Mouse (Mus musculus) CH12.LX (cell line): Measurements from ENCODE around the gene Cyp2t4. TPM values are rescaled to one million over a fixed set of nuclear protein-coding genes. Genes with fewer than 3 reads are reported as not detected.
A peak's percentile ranks its signal among the peaks of the same experiment; 100 is the strongest.

Source experiments
- DNase-seq: peaks from one replicate; pipeline ENCODE4 v3.0.0-alpha.2; 2013; ENCODE audit errors: extremely low read depth
- H3K27ac ChIP-seq: 2 replicates; pipeline ENCODE4 v1.5.1; 2012; ENCODE audit warnings: low read depth, mild to moderate bottlenecking, control low read depth, moderate library complexity; ENCODE audit not compliant: insufficient read depth
- H3K27me3 ChIP-seq: replicated peaks from 2 replicates; pipeline ENCODE3; 2012; ENCODE audit warnings: inconsistent platforms
- H3K36me3 ChIP-seq, 2 experiments: replicated peaks in 1 of 2; 2 replicates each; pipeline versions ENCODE3 to v1.6.1; 2012; ENCODE audit warnings: inconsistent platforms in 1 of 2, low read length in 1 of 2, mild to moderate bottlenecking in 1 of 2, mixed read lengths in 1 of 2, moderate library complexity in 1 of 2; ENCODE audit not compliant: control insufficient read depth in 1 of 2, insufficient read depth in 1 of 2
- H3K4me1 ChIP-seq, 2 experiments: 2 replicates each; pipeline ENCODE4 v1.6.1; 2012; ENCODE audit warnings: inconsistent platforms in 1 of 2, moderate library complexity in 1 of 2; ENCODE audit not compliant: insufficient read depth in 2 of 2, control insufficient read depth in 1 of 2
- H3K4me2 ChIP-seq: 2 replicates; pipeline ENCODE4 v1.6.1; 2012; ENCODE audit warnings: low read depth, mild to moderate bottlenecking, control low read depth; ENCODE audit not compliant: poor library complexity, insufficient read depth, severe bottlenecking
- H3K4me3 ChIP-seq, 3 experiments: fragments of 150-350 bp in 1 of 3; sonication (generic) in 1 of 3; replicated peaks in 1 of 3; 2 replicates each; pipeline versions ENCODE3 to v1.5.1; 2011 to 2012; ENCODE audit warnings: low read depth in 2 of 3, low read length in 2 of 3, mild to moderate bottlenecking in 2 of 3, moderate library complexity in 2 of 3, control low read depth in 1 of 3, improper control_type of control experiment in 1 of 3, inconsistent platforms in 1 of 3, mixed read lengths in 1 of 3; ENCODE audit not compliant: poor library complexity in 1 of 3
- H3K79me2 ChIP-seq: replicated peaks from 2 replicates; pipeline ENCODE4 v1.6.1; 2012; ENCODE audit warnings: mild to moderate bottlenecking, moderate library complexity; ENCODE audit not compliant: control insufficient read depth, poor library complexity, insufficient read depth, severe bottlenecking; ENCODE audit errors: extremely low read depth
- H3K9ac ChIP-seq: 2 replicates; pipeline ENCODE4 v1.6.1; 2012; ENCODE audit warnings: low read depth, mild to moderate bottlenecking, control low read depth, moderate library complexity; ENCODE audit not compliant: insufficient read depth
- H3K9me3 ChIP-seq: replicated peaks from 2 replicates; pipeline ENCODE3; 2012; ENCODE audit warnings: low read length, inconsistent platforms, mixed read lengths
- CHD2 ChIP-seq: IDR thresholded peaks from 2 replicates; pipeline ENCODE4 v1.6.1; 2011; ENCODE audit warnings: low read length, improper control_type of control experiment
- ETS1 ChIP-seq: conservative IDR thresholded peaks from 2 replicates; pipeline ENCODE4 v1.6.1; 2012; ENCODE audit warnings: low read depth, mild to moderate bottlenecking, inconsistent platforms, low read length, improper control_type of control experiment, moderate library complexity
- JUND ChIP-seq: conservative IDR thresholded peaks from 2 replicates; pipeline ENCODE4 v1.6.1; 2011; ENCODE audit warnings: low read depth, low read length, improper control_type of control experiment
- MAZ ChIP-seq: IDR thresholded peaks from 2 replicates; pipeline ENCODE4 v1.6.1; 2012; ENCODE audit warnings: low read depth, mild to moderate bottlenecking, inconsistent platforms, low read length, improper control_type of control experiment, moderate library complexity
- MXI1 ChIP-seq: IDR thresholded peaks from 2 replicates; pipeline ENCODE4 v1.6.1; 2011; ENCODE audit warnings: mild to moderate bottlenecking, low read depth, low read length, improper control_type of control experiment
- POLR2AphosphoS2 ChIP-seq: IDR thresholded peaks from 2 replicates; pipeline ENCODE4 v1.6.1; 2011; ENCODE audit warnings: low read depth, low read length, improper control_type of control experiment
- RCOR1 ChIP-seq: conservative IDR thresholded peaks from 2 replicates; pipeline ENCODE4 v1.6.1; 2012; ENCODE audit warnings: low read depth, mild to moderate bottlenecking, inconsistent platforms, low read length, improper control_type of control experiment
- SIN3A ChIP-seq: IDR thresholded peaks from 2 replicates; pipeline ENCODE4 v1.6.1; 2012; ENCODE audit warnings: low read length, improper control_type of control experiment, inconsistent platforms
- UBTF ChIP-seq: IDR thresholded peaks from 2 replicates; pipeline ENCODE4 v1.6.1; 2012; ENCODE audit warnings: low read depth, mild to moderate bottlenecking, inconsistent platforms, low read length, improper control_type of control experiment, moderate library complexity
- USF1 ChIP-seq: IDR thresholded peaks from 2 replicates; pipeline ENCODE4 v1.6.1; 2014; ENCODE audit warnings: low read depth, mild to moderate bottlenecking, inconsistent platforms, low read length, improper control_type of control experiment
- USF2 ChIP-seq: conservative IDR thresholded peaks from 2 replicates; pipeline ENCODE4 v1.6.1; 2011; ENCODE audit warnings: low read depth, low read length, improper control_type of control experiment
- ZC3H11A ChIP-seq: IDR thresholded peaks from 2 replicates; pipeline ENCODE4 v1.6.1; 2012; ENCODE audit warnings: low read depth, mild to moderate bottlenecking, inconsistent platforms, low read length, improper control_type of control experiment
- ZMIZ1 ChIP-seq: IDR thresholded peaks from 2 replicates; pipeline ENCODE4 v1.6.1; 2012; ENCODE audit warnings: low read depth, mild to moderate bottlenecking, inconsistent platforms, low read length, improper control_type of control experiment
- dilution Hi-C: fragments of 300-500 bp; cut with MboI; formaldehyde crosslinking; loops from 2 replicates; pipeline ENCODE4 v1.14.3; 2020; ENCODE audit warnings: low sequenced_read_pairs; ENCODE audit not compliant: extremely low pct_unique_long_range_greater_than_20kb, extremely low pct_ligation_motif_present
- in situ Hi-C: fragments of 300-500 bp; cut with MboI; formaldehyde crosslinking; loops from 3 replicates; pipeline ENCODE4 v1.14.3; 2019; ENCODE audit warnings: low sequenced_read_pairs, low pct_ligation_motif_present, low pct_unique_long_range_greater_than_20kb, mixed read lengths
- polyA plus RNA-seq: library from polyadenylated mRNA; unstranded; fragments of >175 nt; gene quantifications from 2 replicates; pipeline ENCODE4 v1.2.1, GENCODE M21; 2012; ENCODE audit warnings: low read depth; ENCODE audit not compliant: insufficient read length
- total RNA-seq, 2 experiments: library from RNA; depleted of rRNA; stranded (reverse); fragments of 300-350 nt in 1 of 2; fragments of >200 nt in 1 of 2; gene quantifications; 2 replicates each; pipeline ENCODE4 v1.2.3; 2012 to 2014

Cyp2t4 gene
- total and polyA plus RNA-seq, 3 experiments = 0.43 TPM; not detected in 2

DNA sequence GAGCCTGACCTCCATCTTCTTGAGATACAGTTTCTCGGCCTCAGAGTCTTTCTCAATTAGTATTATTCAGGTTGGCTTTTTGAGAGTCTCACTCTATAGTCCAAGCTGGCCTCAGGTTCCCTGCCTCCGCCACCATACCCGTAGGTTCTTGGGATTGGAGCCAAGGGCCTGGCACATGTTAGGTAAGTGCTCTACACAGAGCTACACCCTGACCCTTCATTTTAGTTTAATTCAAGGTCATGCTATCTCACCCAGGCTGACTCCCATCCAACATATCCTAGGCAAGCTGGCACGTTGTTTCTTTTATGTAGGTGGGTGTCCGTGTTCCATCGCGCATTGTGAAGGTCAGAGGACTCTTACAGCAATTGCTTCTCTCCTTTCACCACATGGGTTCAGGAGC, 21.4 kb downstream of the Cyp2t4 start:
- Histone ChIP-seq H3K4me3 (no peak overlapping the region), H3K79me2 (peaks cover 7% of the 10 kb centered on the region), H3K9ac (no peak overlapping the region), H3K36me3 (peaks cover 51 to 61% of the 10 kb centered on the region in 2 experiments), H3K9me3 (no peaks in the 10 kb centered on the region), H3K27ac (no peak overlapping the region), H3K4me2 (no peak overlapping the region), H3K27me3 (no peaks in the 10 kb centered on the region), H3K4me1 (peaks cover 0 to 64% of the 10 kb centered on the region in 2 experiments; a peak in 2 of 4 replicates)
- no peak for DNase-seq
- TF ChIP-seq ETS1 (no peak), RCOR1 (no peak), USF2 (no peak), POLR2AphosphoS2 (no peak)
- dilution Hi-C loops = no loop called here
- in situ Hi-C loops = no loop called here

DNA sequence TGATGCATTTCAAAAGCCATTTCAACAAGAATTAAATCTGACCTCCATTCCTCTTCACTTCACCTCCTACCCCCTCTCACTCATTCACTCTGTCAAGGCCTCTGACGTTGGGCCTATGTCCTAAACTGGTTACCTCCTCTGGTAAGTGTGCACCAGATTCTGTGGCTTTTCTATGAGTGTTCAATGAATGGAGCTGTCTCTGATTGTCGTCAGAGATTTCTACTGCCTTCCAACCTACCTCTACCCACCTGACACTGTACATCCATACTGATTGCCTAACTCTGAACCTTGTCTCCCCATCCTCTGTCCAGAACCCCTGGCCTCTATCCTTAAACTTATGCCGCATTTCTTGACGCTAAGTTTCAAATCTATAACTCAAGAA, 24.4 kb downstream of the Cyp2t4 start:
- Histone ChIP-seq H3K4me1 (peaks cover 3 to 56% of the 10 kb centered on the region in 2 experiments; a peak in 3 of 4 replicates), H3K4me3 (peak overlapping the region; percentile 67 to 68 (median 67))
- TF ChIP-seq MAZ (no peak), MXI1 (no peak), JUND (no peak), ZC3H11A (no peak), CHD2 (no peak), UBTF (no peak), USF1 (no peak), ZMIZ1 (no peak), SIN3A (no peak)
- TF ChIP-seq, all 38 proteins: peak for 0
- H3K36me3 ChIP-seq = peaks cover 29 to 47% of the 10 kb centered on the region in 2 experiments
- peaks cover 7% of the 10 kb centered on the region for H3K79me2 ChIP-seq
- peak overlapping the region; percentile 94 for H3K9ac ChIP-seq
- peak overlapping the region; percentile 78 for H3K27ac ChIP-seq
- peak overlapping the region; percentile 97 for H3K4me2 ChIP-seq
- in situ Hi-C loops = no loop called here
- no peaks in the 10 kb centered on the region for H3K9me3 ChIP-seq
- no peak for DNase-seq
- dilution Hi-C loops = no loop called here
- no peaks in the 10 kb centered on the region for H3K27me3 ChIP-seq
